Mouse (Mus musculus): Measurements from ENCODE around the gene Pitpna. TPM values are rescaled to one million over a fixed set of nuclear protein-coding genes. Genes with fewer than 3 reads are reported as not detected.

The Pitpna gene
- polyA plus RNA-seq, 1 experiment = 130 TPM

- no peak for DNase-seq (ENCODE audit: low read depth)
- no peak for TF ChIP-seq POLR2A (IDR thresholded peaks at IDR 0.05; ENCODE audit: borderline replicate concordance, extremely low read depth, insufficient read depth, insufficient read length, poor library complexity, severe bottlenecking)
- TF ChIP-seq CTCF (IDR thresholded peaks at IDR 0.05; ENCODE audit: borderline replicate concordance, extremely low read depth, insufficient read depth, insufficient read length) = no peak
These were observed 34.9 kb downstream of the Pitpna start for GRCm38 (mm10) chr11:75622588-75623329.

DNA sequence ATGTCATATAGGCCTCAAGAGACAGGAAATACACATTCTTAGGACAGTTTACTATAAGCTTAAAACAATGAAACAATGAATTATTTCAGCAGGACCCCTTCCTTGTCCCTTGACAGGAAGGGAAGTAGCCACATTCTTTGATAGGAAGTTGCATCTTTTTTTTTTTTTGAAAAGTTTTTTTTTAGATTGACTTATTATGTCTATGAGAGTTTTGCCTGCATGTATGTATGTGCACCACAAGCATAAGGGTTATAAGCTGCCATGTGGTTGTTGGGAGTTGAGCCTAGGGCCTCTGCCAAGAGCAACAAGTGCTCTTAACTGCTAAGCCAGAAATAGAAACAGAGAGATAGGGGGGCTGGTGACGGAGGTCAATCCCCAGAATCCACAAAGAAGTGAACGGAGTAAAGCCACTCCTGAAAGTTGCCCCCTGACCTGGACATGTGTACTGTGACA is 36.2 kb downstream of the Pitpna start:
- peak; percentile 17 for DNase-seq (ENCODE audit: low read depth)
- TF ChIP-seq CTCF (IDR thresholded peaks at IDR 0.05; ENCODE audit: borderline replicate concordance, extremely low read depth, insufficient read depth, insufficient read length) (no peak), POLR2A (IDR thresholded peaks at IDR 0.05; ENCODE audit: borderline replicate concordance, extremely low read depth, insufficient read depth, insufficient read length, poor library complexity, severe bottlenecking) (no peak)

DNA sequence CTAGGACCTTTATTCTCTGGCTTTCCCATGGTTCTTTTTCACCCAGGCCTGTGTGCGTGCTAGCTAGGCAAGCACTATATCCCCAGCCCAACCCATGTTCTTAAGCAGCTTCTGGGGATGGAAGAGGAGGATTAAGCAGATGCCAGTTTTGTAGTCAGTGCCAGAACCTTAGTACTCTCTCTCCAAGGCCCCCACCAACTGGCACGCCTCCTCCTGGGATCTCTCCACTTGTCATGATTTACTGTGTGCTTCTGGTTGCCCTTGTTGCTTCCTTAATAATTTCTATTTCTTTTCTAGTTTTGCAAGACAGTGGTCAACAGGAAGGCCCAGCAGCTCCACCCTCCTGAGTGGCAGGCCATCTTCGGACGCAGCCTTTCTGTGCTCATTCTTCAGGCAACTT is 37.9 kb downstream of the Pitpna start:
- TF ChIP-seq POLR2A (IDR thresholded peaks at IDR 0.05; ENCODE audit: borderline replicate concordance, extremely low read depth, insufficient read depth, insufficient read length, poor library complexity, severe bottlenecking) = no peak
- TF ChIP-seq CTCF (IDR thresholded peaks at IDR 0.05; ENCODE audit: borderline replicate concordance, extremely low read depth, insufficient read depth, insufficient read length) = no peak
- peak; percentile 36 for DNase-seq (ENCODE audit: low read depth)

GRCm38 (mm10) chr11:75630098-75630497 is 42.2 kb downstream of the Pitpna start:
- DNase-seq (ENCODE audit: low read depth) = no peak
- TF ChIP-seq CTCF (IDR thresholded peaks at IDR 0.05; ENCODE audit: borderline replicate concordance, extremely low read depth, insufficient read depth, insufficient read length) (no peak), POLR2A (IDR thresholded peaks at IDR 0.05; ENCODE audit: borderline replicate concordance, extremely low read depth, insufficient read depth, insufficient read length, poor library complexity, severe bottlenecking) (no peak)

DNA sequence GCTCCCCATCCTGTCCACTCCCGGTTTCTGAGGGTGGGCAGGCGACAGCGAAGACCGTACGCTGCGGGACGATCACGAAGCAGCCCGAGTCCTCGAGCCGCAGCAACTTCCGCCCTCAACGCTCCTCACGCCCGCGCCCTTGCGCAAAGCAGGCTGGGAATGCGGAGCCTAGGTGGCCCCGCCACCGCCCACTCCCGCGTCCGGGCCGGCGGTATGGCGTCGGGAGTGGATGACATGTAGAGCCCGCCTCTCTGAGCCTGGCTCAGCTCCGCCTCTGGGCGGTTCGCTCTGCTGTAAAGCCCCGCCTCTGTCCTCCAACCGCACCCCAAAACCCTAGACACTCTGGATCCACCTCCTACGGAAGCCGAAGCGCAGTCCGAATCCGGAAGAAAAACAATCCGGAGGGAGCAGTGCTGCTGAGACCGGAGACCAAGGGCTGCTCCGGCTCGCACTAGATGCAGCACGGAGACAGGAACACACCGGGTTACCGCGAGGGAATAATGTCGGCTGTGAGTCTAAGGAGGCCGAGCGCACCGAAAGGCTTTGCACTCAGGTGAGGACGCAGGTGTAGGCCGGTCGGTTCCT is 42.8 kb downstream of the Pitpna start, which contains the start of gene Inpp5k:
Gene Inpp5k, plus strand, starts transcription at position 344 of the 585 bp plus-strand sequence.
- peak; percentile 81 for TF ChIP-seq POLR2A (IDR thresholded peaks at IDR 0.05; ENCODE audit: borderline replicate concordance, extremely low read depth, insufficient read depth, insufficient read length, poor library complexity, severe bottlenecking)
- TF ChIP-seq CTCF (IDR thresholded peaks at IDR 0.05; ENCODE audit: borderline replicate concordance, extremely low read depth, insufficient read depth, insufficient read length) = no peak
- DNase-seq (ENCODE audit: low read depth) = peak; percentile 99

DNA sequence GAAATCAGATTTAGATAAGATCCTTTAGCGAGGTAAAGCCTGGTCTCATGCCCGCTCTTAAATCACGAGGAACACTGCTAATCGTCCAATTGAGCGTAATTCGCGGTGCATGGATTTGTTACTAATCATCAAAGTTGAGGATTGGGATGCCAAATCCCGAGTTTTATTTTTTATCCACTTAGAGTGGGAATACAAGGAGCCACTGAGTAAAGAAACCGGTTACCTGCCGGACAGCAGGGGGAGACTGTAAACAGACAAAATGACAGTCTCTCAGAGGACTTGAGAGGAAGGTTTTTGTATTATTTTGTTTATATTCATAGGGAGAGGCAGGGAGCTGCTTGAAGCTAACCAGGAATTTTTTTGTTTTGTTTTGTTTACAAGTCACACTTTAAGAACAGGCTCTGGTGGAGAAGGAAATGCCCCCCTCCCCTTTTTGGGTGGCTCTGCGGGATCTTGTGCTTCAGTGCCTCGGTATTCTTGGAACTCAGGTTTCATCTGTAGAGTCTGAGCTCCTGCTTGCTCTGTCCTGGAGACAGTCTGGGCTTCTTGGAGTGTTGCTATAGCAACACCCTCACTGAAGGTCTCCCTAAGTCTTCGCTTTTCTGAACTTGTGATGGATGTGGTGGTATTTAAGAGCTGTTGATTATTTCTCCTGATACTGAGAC is 43.8 kb downstream of the Pitpna start:
- DNase-seq (ENCODE audit: low read depth) = peak; percentile 57
- peak; percentile 42; the same call in 1 of the 2 replicates for TF ChIP-seq CTCF (IDR thresholded peaks at IDR 0.05; ENCODE audit: borderline replicate concordance, extremely low read depth, insufficient read depth, insufficient read length)
- TF ChIP-seq POLR2A (IDR thresholded peaks at IDR 0.05; ENCODE audit: borderline replicate concordance, extremely low read depth, insufficient read depth, insufficient read length, poor library complexity, severe bottlenecking) = no peak

- DNase-seq (ENCODE audit: low read depth) = no peak
- no peak for TF ChIP-seq POLR2A (IDR thresholded peaks at IDR 0.05; ENCODE audit: borderline replicate concordance, extremely low read depth, insufficient read depth, insufficient read length, poor library complexity, severe bottlenecking)
- no peak for TF ChIP-seq CTCF (IDR thresholded peaks at IDR 0.05; ENCODE audit: borderline replicate concordance, extremely low read depth, insufficient read depth, insufficient read length)
These were observed 45.0 kb downstream of the Pitpna start for GRCm38 (mm10) chr11:75632921-75633320.

GRCm38 (mm10) chr11:75634801-75635200 is 46.9 kb downstream of the Pitpna start:
- TF ChIP-seq CTCF (IDR thresholded peaks at IDR 0.05; ENCODE audit: borderline replicate concordance, extremely low read depth, insufficient read depth, insufficient read length) (no peak), POLR2A (IDR thresholded peaks at IDR 0.05; ENCODE audit: borderline replicate concordance, extremely low read depth, insufficient read depth, insufficient read length, poor library complexity, severe bottlenecking) (no peak)
- no peak for DNase-seq (ENCODE audit: low read depth)

DNA sequence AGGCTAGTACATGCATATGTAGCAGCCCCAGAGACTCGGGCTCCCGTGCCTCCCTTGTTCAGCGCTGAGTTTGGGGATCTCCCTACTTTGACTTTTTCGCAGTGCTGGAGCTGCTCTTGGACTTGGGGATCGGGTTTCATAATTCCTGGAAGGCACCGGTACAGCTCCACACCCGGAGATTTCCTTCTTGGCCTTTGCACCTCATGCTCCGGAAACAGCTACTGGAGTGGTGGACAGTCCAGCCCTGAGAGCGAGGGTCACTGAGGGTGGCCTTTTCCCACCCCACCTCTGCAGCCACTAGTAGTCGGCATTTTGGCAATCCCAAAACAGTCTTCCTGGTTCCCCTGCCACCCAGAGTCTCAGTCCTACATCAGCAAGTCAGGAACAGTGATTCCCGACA is 47.4 kb downstream of the Pitpna start:
- TF ChIP-seq CTCF (IDR thresholded peaks at IDR 0.05; ENCODE audit: borderline replicate concordance, extremely low read depth, insufficient read depth, insufficient read length) = no peak
- no peak for TF ChIP-seq POLR2A (IDR thresholded peaks at IDR 0.05; ENCODE audit: borderline replicate concordance, extremely low read depth, insufficient read depth, insufficient read length, poor library complexity, severe bottlenecking)
- no peak for DNase-seq (ENCODE audit: low read depth)

GRCm38 (mm10) chr11:75643323-75643722 is 55.4 kb downstream of the Pitpna start:
- DNase-seq (ENCODE audit: low read depth) = no peak
- no peak for TF ChIP-seq CTCF (IDR thresholded peaks at IDR 0.05; ENCODE audit: borderline replicate concordance, extremely low read depth, insufficient read depth, insufficient read length)

GRCm38 (mm10) chr11:75644684-75645083 is 56.8 kb downstream of the Pitpna start:
- no peak for DNase-seq (ENCODE audit: low read depth)
- TF ChIP-seq CTCF (IDR thresholded peaks at IDR 0.05; ENCODE audit: borderline replicate concordance, extremely low read depth, insufficient read depth, insufficient read length) (no peak), POLR2A (IDR thresholded peaks at IDR 0.05; ENCODE audit: borderline replicate concordance, extremely low read depth, insufficient read depth, insufficient read length, poor library complexity, severe bottlenecking) (no peak)
